ENCODE assay signal across 7 mouse cellular contexts in genomic region chr2:148478141-148478701, GRCm38 (mm10). TPM values are rescaled to one million over a fixed set of nuclear protein-coding genes. Genes with fewer than 3 reads are reported as not detected.
DNase-seq lines count a peak whose midpoint lies in the region; ATAC-seq and TF ChIP-seq lines count a peak whose summit lies in the region.

No protein-coding gene starts in this region.

- ATAC-seq in hindbrain, embryonic 13.5 days (ENCODE audit: low FRiP score), result peak; percentile 93
- peak; percentile 81 for ATAC-seq in lung, embryonic 15.5 days (ENCODE audit: borderline replicate concordance, extremely low read depth, low FRiP score, low TSS enrichment)

- H3K4me1 ChIP-seq in hindbrain, embryonic 13.5 days (replicated peaks), result peaks cover 8% of the 10 kb centered on the region
- H3K4me1 ChIP-seq in lung, embryonic 15.5 days, result peaks cover 13% of the 10 kb centered on the region; the same call in 1 of the 2 replicates
- H3K4me1 ChIP-seq in small intestine, adult 2 months (ENCODE audit: control insufficient read depth, insufficient read depth, insufficient read length, low read length), result no peaks in the 10 kb centered on the region

- no peak overlapping the region for H3K9ac ChIP-seq in hindbrain, embryonic 13.5 days
- no peak overlapping the region for H3K9ac ChIP-seq in lung, embryonic 15.5 days

- TF ChIP-seq POLR2A in small intestine, adult 2 months (IDR thresholded peaks at IDR 0.05; ENCODE audit: low read depth, low read length), result no peak

- no peak overlapping the region for H3K4me3 ChIP-seq in gastrocnemius, adult 2 months
- no peak overlapping the region for H3K4me3 ChIP-seq in hindbrain, embryonic 13.5 days
- H3K4me3 ChIP-seq in lung, embryonic 15.5 days, result no peak overlapping the region
- no peak overlapping the region for H3K4me3 ChIP-seq in small intestine, adult 2 months (ENCODE audit: low read depth, low read length)

- intact Hi-C loops in gastrocnemius, adult 2 months (cut with DNase I), result no loop called here

- H3K27me3 ChIP-seq in hindbrain, embryonic 13.5 days, result no peaks in the 10 kb centered on the region
- H3K27me3 ChIP-seq in lung, embryonic 15.5 days, result no peaks in the 10 kb centered on the region
- no peaks in the 10 kb centered on the region for H3K27me3 ChIP-seq in small intestine, adult 2 months (ENCODE audit: control insufficient read depth, insufficient read depth, low read length)

- H3K36me3 ChIP-seq in hindbrain, embryonic 13.5 days, result no peaks in the 10 kb centered on the region
- no peaks in the 10 kb centered on the region for H3K36me3 ChIP-seq in lung, embryonic 15.5 days
- no peaks in the 10 kb centered on the region for H3K36me3 ChIP-seq in small intestine, adult 2 months (ENCODE audit: control insufficient read depth, insufficient read depth, low read length)

- peak; percentile 92 for DNase-seq in Muller cell, postnatal 12 days (ENCODE audit: inconsistent ontology term)
- DNase-seq in adrenal gland, postnatal 14 days, result peak; percentile 82
- DNase-seq in gastrocnemius, adult 2 months, result peak; percentile 81
- no peak for DNase-seq in cerebellum, adult 9-11 months

- H3K9me3 ChIP-seq in hindbrain, embryonic 13.5 days, result no peaks in the 10 kb centered on the region
- H3K9me3 ChIP-seq in lung, embryonic 15.5 days, result no peaks in the 10 kb centered on the region

- TF ChIP-seq CTCF in gastrocnemius, adult 2 months (IDR thresholded peaks at IDR 0.05), result no peak
- no peak for TF ChIP-seq CTCF in small intestine, adult 2 months (IDR thresholded peaks at IDR 0.05; ENCODE audit: extremely low read depth, insufficient read length, insufficient replicate concordance, low read depth, low read length)

- H3K27ac ChIP-seq in gastrocnemius, adult 2 months, result peak overlapping the region; percentile 79
- H3K27ac ChIP-seq in hindbrain, embryonic 13.5 days, result peak overlapping the region; percentile 62; the same call in 1 of the 2 replicates
- H3K27ac ChIP-seq in lung, embryonic 15.5 days, result peak overlapping the region; percentile 78
- peak overlapping the region; percentile 22; the same call in 1 of the 2 replicates for H3K27ac ChIP-seq in small intestine, adult 2 months (ENCODE audit: insufficient read depth, low read depth, low read length)

- 27% methylated on average over 3 of the region's 3 CpGs for WGBS in hindbrain, embryonic 13.5 days
- WGBS in lung, embryonic 15.5 days, result 24% methylated on average over 3 of the region's 3 CpGs
- WGBS in small intestine, adult 2 months, result 26% methylated on average over 3 of the region's 3 CpGs

- no peak overlapping the region for H3K4me2 ChIP-seq in hindbrain, embryonic 13.5 days
- H3K4me2 ChIP-seq in lung, embryonic 15.5 days, result no peak overlapping the region

RNA-seq across cellular contexts. Expression of gene Cd93, which starts 34.9 kb away (rescaled TPM):
- 65.8 and 65.9 TPM in 2 replicates for total RNA-seq in adrenal gland, postnatal 14 days (2021)
- 10 to 100 TPM; 12.6 to 16.5 TPM for total RNA-seq in gastrocnemius, adult 2 months (2021)
- polyA plus RNA-seq in hindbrain, embryonic 13.5 days (2015; fragmentation: Nextera tagmentation; extraction: Ambion mirVana), result 7.4 and 8.2 TPM in 2 replicates
- polyA plus RNA-seq in lung, embryonic 15.5 days (2015; fragmentation: Nextera tagmentation; extraction: Ambion mirVana), result 33.4 and 35.4 TPM in 2 replicates
- 1.4 and 2.5 TPM in 2 replicates for polyA plus RNA-seq in small intestine, adult 2 months (2012; rRNA removed)

Comparison
In these comparisons a context has a peak if more than half of its experiments do, and no peak if none do; other contexts are left out.
1. H3K27ac ChIP-seq: peak in every context shown above with its lines; median percentile 79 in gastrocnemius, adult 2 months; 78 in lung, embryonic 15.5 days; 62 in hindbrain, embryonic 13.5 days; 22 in small intestine, adult 2 months.